Mouse (Mus musculus) ovary, postnatal 10 days (tissue): ENCODE results near the gene Celsr2.

ENCODE experiments used
- DNase-seq: peaks from one replicate; pipeline ENCODE4 v3.0.0; 2022; ENCODE audit warnings: low spot score

The Celsr2 gene

DNA sequence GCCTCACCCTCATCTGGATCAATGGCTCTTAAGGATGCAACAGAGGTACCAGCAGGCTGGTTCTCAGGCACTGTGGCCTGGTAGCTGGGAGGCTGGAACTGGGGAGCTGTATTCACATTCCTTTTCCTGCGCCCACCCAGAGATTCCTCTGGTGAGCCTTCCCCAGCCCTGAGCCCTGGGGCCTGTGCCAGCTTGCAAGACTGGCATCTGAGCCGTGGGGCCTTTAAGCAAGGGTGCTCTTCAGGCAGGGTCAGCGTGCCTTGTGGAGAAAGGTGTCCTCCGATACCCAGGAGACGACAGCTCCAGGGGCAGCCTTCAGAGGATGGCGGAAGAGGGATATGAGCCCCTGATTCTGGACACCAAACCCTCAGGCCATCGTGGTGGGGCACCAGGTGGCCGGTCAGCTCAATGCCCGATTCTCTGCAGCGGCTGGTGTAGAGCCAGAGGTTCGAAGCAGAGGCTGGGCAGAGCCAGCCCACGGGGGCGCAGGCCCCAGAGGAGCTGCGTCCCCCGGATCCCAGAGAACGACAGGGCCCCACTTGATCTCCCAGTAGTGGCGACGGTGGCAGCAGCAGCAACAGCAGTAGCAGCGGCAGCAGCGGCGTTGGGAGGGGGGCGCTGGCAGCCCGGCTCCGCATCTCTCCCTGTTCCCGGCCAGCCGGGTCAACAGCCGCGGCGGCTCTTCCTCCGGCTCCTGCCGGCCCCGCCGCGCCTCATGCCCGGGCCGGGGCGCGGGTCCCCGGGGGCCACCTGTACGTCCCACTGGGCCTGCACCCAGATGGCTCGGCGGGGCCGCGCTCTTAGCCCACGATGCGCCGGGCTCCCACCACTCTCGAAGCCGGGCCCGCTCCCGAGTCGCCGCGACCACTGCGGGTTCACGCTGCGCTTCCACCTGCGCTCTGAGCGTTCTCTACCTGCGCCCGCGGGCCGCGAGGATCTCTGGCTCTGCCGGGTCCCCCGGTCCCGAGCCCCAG is at the start of gene Celsr2:
Gene Celsr2 (minus strand): TSS at position 696 of the 974 bp plus-strand sequence.
- DNase-seq = no peak

DNA sequence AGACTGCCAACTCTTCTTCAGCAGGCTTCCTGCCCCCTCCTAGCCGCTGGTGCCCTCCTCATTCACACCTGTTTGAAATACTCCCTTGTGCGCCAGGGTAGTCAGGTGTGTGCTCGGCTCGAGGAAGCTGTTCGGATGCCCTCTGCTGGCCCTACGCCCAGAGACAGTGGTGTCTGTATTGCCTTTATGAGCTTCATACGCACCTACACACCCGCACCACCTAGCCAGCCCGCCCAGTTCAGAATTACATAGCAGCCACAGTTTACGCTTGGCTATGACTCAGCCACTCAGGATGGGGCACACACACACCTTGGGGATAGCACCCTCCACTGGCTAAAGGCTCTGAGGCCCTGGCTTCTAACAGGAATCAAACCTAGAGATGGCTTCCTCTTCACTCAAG is 43.5 kb upstream of the Celsr2 start:
- no peak for DNase-seq

DNA sequence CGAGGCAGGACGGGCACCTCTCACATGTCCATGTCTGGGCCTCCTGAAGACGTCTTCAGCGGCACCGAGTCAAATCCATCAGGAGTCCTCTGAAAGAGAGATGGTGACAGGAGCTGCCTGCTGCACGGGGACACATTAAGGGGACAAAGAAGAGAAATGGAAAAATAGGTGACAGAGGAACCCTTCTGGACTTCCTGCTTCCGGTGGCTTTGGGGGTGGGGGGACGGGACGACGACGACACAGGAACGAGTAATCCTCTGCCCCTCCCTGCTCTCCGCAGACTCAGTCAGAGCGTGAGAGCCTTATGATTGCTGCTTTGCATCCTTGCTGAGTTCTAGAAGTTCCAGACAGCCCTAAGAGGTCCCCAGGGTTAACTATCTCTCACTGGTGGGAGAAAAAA is 43.0 kb upstream of the Celsr2 start:
- DNase-seq = no peak

DNA sequence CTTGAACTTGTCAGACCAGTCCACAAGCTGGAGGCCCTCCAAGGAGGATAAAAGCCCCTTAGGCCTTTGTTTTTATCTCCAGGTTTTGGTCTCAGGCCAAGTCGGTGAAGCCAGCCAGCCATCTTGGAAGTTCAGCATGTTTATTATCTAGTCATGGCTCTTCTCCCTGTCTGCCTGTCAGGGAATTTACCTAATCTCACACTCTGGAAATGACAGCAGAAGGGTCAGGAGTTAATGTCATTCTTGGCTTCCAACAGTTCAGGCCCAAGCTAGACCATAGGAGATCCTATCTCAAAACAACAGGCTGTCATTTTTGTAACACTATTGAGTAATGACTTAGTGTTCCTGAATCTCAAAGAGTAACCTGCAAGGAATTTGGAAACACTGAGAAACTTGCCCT is 38.8 kb upstream of the Celsr2 start:
- DNase-seq = no peak

DNA sequence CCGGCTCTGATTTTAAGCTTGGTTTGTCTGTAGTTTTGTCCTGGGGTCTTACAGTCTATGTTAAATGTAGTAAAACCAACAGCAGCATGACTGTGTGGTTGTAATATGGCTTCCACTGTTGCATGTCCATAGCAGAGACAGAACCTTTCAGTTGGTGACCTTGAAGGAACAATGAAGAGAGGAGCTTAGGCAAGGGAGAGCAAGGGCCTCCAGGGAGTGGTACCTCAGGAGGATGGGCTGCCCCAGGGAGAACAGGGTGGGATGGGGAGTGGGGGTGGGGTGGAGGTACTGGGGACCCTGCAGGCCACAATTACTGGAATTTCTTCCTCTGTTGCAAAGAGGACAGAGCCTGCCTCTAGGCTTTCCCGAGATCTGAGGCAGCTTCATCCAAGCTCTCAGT is 36.6 kb upstream of the Celsr2 start:
- DNase-seq = no peak

DNA sequence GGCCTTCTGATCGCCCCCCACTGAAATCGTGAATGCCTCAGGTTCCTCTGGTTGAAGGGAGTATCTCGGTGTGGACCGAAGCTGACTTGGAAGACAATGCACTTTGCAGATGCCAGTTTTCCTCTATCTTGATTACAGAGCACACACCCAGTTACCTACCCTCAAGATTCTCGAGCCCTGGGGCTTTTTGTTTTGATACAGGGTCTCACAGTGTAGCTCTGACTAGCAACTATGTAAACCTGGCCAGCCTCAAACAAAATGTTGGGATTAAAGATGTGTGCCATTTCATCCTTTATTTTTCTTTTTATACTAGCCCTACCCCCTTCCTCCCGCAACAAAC is 30.0 kb upstream of the Celsr2 start:
- DNase-seq = no peak

DNA sequence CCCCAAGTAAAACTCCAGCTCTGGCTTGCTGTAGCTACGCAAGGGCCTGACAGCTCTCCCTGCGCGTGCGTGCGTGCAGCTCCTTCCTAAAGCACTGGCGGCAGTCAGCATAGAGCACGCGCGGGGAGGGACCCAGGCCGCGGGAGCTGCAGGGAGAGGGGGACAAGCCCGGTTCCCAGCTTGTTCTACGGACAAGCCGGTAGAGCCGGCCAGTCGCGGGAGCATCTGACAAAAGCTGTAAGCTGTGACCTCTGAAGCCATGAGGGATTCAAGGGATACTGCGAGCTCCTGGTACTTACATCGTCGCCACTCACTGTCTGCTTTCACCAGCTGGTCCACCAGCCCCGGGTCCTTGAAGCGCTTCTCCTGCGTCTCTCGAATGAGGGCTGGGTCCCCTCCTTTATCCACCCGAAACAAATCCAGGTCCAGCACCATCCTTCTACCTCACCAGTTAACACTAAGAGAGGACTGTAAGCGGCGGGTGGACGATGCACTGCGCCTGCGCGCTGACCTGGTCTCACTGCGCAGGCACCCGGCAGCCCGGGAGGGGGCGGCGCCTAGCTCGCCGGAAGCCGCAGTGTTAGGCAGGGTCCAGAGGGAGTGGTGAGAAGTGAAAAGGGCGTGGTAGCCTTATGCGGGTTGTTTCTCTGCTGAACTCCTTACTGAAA is 29.5 kb upstream of the Celsr2 start, which contains the start of gene Sars:
Gene Sars (minus strand): TSS at position 512 of the 668 bp plus-strand sequence.
- peak; percentile 74 for DNase-seq

DNA sequence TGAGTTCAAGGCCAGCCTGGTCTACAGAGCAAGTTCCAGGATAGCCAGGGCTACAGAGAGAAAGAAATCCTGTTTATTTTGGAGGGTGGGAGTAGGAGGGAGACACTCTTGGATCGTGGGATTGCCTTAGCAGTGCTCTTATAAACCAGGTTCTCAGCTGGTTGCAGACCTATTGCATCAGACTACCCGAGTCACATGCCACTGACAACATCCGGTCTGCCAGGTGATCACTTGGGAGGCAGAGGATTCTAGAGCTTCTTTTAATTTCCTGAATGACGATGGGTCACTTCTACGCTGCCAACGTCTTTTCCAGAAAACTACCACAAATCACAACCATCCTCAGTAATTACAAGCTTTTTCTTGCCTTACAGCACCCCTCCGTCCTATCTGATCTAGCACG is 28.7 kb upstream of the Celsr2 start:
- DNase-seq = no peak

DNA sequence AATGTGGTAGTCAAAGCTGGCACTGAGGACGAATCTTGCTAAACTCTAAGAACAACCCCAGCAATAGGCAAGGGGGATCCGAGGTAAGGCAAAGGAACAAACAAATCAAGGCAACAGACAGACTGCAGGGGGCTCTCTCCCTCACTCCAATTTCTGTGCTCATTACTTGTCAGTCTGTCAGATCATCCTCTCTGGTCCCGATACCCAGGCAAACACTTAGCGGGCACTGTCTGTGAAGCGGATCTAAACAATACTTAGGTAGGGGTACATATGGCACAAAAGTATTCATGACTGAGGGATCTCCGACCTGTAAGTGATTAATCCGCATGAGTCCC is 21.0 kb upstream of the Celsr2 start:
- no peak for DNase-seq

DNA sequence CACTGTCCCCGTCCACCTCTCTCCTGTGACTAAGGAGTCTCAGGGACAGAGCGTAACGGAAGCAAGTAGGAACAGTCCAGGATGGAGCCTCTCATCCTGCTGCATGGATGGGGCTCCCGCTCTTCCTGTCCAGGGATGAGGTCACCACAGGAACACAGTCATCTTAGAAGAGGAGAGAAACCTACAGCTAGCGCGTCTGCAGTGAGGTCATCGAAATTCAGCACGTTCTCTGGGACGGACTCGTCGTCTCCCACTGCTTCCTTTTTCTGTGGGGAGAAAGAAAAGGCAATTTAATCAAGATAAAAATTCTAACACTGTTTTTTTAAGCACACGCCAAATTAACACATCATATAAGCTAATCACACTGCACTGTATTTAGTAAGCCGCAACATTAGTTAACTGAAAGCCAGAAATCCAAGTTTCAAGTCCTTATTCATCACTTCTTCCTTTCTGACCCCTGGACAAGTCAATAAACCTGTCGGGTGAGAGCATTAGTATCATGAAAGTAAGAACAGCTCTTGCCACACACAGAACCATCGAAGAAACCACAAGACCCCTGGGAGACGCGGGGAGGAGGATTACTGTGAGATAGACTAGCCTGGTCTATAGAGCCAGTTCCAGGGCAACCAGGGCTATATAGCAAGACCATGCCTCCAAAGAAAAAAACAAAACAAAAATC is 20.5 kb upstream of the Celsr2 start:
- DNase-seq = no peak

DNA sequence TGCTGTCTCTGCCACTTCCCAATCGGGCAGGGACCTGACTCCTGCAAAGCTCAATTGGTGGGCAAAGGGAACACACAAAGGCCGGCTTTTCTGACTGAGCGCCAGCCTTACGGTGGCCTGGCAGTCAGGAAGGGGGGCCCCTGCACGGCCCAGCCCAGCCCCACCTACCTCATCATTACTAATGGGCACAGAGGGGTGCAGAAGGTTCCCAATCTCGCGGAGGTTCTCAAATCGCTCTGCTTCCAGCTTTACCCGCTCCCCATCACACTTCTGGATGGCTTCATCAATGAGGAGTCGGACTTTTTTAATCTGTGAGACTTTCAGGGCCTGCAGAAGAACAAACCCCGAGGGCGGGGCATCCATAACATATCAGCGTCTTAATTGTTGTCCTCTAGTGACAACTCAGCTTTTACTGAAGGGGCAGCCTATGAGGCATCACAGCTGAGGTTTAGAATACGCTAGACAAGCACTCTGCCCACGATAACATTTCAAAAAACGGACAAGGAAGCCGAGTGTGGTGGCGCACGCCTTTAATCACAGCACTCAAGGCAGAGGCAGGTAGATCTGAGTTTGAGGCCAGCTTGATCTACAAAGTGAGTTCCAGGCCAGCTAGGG is 18.6 kb upstream of the Celsr2 start:
- DNase-seq = no peak

DNA sequence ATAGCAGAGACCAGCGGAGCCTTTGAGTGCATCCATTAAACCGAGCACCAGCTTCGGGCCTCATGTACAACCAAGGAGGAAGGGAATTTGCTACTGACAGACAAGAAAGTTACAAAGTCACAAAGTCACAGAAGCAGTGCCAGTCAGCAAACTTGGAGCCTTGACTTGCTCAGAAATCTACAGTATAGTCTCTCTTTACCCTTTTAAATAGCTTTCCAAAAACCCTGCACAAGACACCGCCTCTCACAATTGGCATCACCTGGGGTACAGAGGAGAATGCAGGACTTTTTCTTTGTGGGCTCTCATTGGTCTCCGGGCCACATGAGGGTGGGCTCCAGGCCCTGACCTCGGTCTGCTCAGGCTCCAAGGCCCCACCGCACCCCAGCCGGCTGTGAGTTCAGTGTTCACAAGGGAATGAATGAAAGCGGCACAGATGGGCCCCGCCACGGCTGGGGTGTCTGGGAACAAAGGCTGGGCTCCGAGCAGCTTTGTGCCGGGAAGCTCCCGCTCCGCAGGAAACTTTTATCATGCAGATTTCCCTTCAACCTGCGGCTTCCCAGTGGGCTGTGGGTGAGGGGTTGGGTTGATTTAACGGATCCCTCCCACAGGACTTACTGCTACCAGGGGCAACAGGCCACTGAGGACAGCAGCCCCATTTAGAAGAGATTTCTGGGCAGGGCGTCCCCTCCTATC is 18.0 kb upstream of the Celsr2 start:
- DNase-seq = no peak

DNA sequence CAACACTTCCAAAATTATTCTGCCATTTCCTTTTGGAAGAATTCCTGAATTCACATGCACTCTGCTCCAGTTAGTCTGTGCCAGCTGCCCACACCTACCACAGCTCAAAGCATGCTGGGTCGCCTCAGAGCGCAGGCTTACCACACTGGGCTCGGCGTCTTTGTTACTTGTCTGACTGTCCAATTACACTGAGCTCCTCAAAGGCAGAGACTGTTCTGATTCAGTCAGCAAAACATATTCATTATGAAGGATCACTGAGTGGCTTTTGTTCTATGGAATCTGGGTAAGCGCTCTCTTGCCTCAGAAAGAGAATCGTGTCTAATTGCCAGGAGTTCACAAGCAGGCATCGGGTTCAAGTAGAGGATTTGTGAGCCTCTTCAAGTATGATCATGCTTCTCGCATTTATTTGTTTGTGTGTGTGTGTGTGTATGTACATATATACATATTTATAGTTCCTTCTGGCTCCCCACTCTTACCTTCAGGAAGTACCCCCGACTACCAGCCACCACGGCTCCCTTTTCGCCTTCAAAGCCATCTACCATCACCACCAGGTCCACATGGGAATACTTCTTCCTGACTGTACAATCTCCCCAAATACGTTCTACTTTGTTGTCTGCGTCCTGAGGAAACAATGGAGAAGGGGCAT is 17.3 kb upstream of the Celsr2 start:
- no peak for DNase-seq

DNA sequence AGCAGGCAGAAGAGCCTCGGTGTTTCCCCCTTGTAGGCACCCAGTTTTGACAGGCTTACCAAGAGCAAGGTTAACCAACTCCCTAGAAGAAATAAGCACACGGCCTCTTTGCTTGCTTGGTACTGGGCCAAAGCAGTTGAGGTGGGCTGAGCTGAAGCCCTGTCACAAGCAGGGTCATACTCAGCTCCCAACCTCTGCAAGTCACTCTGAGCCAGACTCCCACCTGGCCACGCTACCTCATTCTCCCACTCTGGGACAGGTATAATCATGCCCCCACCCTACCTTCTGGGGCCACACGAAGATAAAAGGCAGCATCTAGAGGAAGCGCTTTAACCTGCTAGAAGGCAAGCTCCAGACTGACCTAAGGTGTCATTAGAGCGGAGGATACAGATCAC is 10.3 kb upstream of the Celsr2 start:
- no peak for DNase-seq

DNA sequence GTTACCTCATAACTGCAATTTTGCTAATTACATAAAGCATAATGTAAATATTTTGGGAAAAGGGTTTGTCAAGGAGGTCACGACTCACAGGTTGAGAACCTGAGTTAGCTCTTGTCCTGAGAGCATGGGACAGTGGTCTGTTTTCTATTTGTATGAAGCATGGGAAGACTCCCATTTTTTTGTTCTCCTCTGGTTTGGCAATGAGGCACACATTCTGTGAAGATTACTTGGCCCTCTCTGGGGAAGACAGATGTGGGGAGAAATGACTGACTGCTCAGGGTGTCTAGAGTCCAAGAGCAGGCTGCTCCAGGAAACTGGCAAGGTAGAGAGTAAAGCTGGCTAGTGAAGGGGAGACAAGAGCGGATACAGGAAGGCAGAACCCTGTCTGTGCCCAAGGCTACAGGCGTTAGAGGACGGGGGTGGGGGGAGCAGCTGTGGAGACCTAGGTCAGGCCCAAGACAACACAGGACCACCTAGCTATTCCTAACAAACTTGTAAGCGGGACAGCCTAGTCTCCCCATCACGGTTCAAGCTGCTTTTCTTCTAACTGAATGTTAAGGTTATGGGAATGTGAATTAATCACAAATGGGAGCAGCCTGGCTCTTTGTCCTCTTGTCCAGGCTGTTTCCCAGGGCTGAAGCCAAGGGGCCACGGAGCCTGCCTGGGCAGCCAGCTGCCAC is 9.7 kb upstream of the Celsr2 start:
- DNase-seq = no peak

DNA sequence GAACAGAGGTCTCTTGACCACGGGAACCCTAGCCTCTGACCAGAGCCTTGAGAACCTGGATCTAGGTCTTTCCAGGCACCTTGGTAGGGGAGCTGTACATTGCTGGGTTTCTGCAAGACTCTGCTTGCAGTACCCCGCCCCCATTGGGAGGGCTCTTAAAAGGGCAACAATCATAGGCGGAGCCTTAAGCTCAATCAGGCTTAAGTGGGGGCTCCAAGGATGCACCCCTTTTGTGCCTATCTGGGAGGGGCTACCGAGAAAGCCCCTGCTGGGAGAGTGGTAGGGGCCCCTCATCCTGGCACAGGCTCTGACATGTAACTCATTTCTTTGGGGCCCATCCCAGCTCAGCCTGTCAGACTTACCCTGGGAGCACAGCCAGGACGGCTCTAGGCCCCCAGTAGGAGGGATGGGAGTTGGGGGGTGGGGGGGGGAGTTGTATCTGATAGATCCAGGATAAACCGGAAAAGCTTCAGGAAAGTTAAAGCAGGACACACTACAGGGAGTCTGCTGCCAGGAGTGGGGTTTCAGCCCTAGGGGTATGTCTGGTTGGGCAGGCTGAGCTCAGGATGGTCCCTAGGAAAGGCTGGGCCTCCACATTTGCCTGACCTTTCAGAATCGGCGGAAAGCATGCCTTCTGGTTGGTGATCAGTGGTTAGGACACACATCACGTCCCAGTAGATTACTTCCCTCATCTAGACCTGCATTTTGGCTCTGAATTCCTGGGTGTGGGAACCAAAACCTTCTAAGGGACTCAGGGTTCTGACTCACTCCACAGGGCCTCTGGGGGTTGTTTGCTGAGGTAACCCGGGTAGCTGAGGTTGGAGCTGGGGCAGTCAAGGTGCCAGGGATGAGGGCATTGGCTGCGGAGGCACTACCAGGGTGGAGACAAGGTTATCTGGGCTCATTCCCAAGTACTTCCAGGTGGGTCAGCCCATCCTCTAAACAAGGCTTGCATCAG is 8.8 kb upstream of the Celsr2 start:
- DNase-seq = no peak

DNA sequence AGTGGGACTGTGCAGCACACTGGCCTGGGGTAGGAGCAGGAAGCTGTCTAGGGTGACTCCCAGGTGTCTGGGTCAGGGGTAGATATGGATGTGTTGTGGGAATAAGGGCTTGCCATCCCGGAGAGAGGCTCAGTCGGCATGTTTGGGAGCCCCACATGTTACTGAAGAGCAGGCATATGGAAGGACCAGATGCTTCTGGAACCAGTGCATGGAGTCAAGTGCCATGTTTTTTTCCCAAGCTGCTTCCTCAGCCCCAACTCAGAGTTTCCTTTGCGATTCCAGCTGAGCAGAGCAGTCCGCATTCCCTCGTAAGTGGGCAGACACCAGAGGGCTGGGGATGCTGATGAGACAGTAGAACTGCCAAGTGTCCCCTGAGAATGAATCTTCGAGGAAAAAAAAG is 7.7 kb upstream of the Celsr2 start:
- DNase-seq = no peak

DNA sequence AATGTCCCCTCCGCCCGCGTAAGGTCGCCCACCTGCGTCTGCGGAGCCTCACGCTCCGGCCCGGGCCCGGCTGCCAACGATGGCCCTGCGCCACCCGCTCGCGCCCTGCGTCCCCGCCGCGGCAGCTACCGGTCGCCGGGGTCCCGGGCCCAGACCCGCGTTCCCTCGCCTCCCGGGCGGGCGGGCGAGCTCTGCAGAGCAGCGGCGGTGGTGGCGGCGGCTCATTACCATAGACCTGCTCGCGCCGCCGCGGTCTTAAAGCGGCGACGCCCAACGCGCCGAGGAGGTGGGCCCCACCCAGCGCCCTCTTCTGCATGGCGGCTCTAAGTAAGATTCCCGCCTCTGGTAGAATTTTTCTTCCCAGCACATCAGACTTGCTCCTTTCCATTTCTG is 475 bp upstream of the Celsr2 start:
- no peak for DNase-seq

DNA sequence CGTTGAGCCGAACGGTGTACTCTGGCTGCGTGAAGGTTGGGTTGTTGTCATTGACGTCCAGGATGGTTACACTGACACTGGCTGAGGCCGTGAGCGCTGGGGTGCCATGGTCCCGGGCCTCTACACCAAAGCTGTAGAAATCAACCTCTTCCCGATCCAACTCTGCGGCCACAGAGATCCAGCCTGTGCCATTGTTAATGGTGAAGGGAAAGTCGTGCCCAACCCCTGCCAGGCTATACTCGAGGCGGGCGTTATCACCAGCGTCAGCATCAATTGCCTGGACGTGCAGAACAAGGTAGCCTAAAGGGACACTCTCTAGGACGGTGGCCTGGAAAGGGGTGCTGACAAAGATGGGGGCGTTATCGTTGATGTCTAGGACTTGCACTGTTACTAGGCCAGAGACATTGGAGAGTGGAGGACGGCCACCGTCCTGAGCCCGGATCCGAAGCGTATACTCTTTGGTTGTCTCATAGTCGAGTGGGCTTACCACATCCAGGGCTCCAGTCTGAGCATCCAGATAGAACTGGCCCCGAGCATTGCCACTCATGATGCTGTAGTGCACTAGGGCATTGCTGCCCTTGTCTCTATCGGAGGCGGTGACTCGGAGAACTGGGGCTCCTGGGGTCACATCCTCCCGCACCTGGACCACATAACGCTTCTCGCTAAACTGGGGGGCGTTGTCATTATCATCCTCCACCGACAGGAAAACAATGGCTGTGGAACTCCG is 1.6 kb downstream of the Celsr2 start:
- no peak for DNase-seq
